Mouse (Mus musculus): ENCODE data around the gene Fbxo2.

DNA sequence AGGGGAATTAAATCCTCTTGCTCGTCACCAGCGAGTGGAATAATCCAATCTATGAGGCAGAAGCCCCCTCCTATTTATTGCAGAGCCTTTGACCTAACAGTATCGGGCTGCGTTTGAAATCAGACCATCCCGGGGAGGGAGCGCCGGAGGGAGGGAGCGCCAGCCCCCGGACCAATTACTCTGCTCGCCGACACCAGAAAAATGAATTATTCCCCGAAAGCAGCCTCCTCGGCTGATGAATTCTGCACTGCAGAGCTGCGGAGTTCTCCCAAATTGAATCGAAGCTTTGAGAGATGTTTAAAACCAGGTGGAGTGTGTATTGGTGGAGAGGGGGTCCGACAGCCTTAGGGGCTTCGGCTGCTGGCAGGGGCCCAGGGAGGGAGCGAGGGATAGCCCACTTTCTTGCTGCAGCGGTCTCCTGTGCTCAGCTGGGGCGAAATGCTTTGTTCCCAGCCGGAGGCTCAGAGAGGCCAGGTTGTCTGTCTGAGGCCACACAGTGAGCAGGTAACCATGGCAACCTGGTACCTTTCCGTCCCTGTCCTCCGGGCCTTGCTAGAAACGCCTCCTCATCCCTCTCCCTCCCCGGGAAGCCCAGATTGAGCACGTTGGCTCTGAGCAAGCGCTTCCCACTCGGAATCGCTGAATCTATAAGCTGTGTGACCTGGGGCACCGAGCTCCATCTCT lies 13.5 kb downstream of the Fbxo2 start:
- TF ChIP-seq CTCF (IDR thresholded peaks at IDR 0.05; ENCODE audit: low read depth): no peak
- TF ChIP-seq EP300 (IDR thresholded peaks at IDR 0.05; ENCODE audit: low read depth): no peak

All from liver, embryonic 14.5 days (tissue).